Mouse (Mus musculus): Measurements from ENCODE around the gene Gm20388. TPM values are rescaled to one million over a fixed set of nuclear protein-coding genes. Genes with fewer than 3 reads are reported as not detected.

Gene Gm20388
- polyA plus RNA-seq, 1 experiment = 49.7 TPM

DNA sequence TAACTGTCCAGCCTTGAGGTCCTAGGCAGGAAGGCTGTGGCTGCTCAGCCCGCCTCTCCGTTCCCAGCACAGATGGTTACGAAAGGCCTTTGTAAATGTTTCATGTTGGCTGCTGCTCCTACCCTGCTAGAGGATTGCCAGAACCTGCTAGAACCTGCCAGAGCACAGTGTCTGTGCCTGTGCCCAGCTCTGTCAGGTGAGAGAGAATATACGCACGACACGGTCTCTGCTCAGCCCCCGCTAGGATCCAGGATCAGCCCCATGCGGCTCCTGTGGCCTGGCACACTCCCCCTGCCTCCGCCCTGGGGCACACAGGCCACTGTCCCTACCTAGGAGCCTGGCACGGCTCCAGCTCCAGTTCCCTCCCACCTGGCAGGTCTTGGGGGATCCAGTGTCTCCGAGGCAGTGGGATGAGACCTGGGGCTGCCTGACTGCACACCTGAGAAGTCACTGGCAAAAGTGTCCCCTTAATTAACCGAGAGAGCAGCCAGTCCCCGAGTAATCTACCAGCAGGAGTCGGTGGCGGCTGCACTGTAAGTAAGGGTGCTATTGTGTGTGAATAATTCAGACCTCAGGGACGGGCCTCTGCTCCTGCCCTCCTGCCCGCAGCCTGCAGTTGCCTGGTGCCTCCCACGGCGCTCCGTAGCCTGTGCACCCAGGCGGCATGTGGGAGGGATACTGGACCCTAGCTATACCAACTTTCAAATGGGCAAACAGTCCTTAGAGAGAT lies 527.2 kb downstream of the Gm20388 start:
- H3K4me1 ChIP-seq (ENCODE audit: control insufficient read depth, insufficient read depth, low read length) = peaks cover 8% of the 10 kb centered on the region; the same call in 1 of the 2 replicates
- H3K36me3 ChIP-seq (ENCODE audit: control insufficient read depth, insufficient read depth, low read length) = no peaks in the 10 kb centered on the region
- WGBS = 44% methylated on average over 21 of the region's 21 CpGs
- H3K27ac ChIP-seq (ENCODE audit: insufficient read depth, low read depth, low read length) = no peak overlapping the region
- no peak for TF ChIP-seq CTCF (conservative IDR thresholded peaks at IDR 0.05; ENCODE audit: insufficient read depth, insufficient read length, low read depth, low read length)
- no peak for TF ChIP-seq POLR2A (IDR thresholded peaks at IDR 0.05; ENCODE audit: low read depth, low read length)
- H3K27me3 ChIP-seq (replicated peaks; ENCODE audit: control insufficient read depth, insufficient read depth, low read length) = no peaks in the 10 kb centered on the region
- peak; percentile 86 for DNase-seq
- H3K4me3 ChIP-seq (ENCODE audit: insufficient read depth, low read depth, low read length) = no peak overlapping the region

DNA sequence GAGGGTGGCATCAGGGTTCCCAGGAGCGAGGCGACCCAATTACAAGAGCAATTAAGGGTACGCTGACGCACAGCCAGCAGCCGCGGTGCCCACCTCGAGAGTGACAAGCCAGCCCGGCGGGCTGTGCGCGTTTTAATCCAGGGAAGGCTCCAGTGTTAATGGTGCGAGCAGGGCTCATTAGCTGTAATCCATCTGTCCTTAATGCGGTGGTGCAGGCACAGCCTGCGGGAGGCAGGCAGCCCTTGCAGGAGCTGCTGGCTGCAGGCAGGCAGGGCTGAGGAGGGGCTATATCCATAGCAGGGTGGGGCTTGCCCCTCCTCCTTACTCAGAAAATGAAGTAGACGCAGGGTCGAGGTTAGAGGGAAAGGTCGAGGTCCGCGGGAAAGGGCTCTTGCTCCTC lies 528.7 kb downstream of the Gm20388 start:
- TF ChIP-seq CTCF (conservative IDR thresholded peaks at IDR 0.05; ENCODE audit: insufficient read depth, insufficient read length, low read depth, low read length) = no peak
- no peak for TF ChIP-seq POLR2A (IDR thresholded peaks at IDR 0.05; ENCODE audit: low read depth, low read length)
- peaks cover 8% of the 10 kb centered on the region; the same call in 1 of the 2 replicates for H3K4me1 ChIP-seq (ENCODE audit: control insufficient read depth, insufficient read depth, low read length)
- no peak overlapping the region for H3K4me3 ChIP-seq (ENCODE audit: insufficient read depth, low read depth, low read length)
- DNase-seq = no peak
- H3K27ac ChIP-seq (ENCODE audit: insufficient read depth, low read depth, low read length) = no peak overlapping the region
- no peaks in the 10 kb centered on the region for H3K27me3 ChIP-seq (replicated peaks; ENCODE audit: control insufficient read depth, insufficient read depth, low read length)
- 53% methylated on average over 19 of the region's 19 CpGs for WGBS
- no peaks in the 10 kb centered on the region for H3K36me3 ChIP-seq (ENCODE audit: control insufficient read depth, insufficient read depth, low read length)

DNA sequence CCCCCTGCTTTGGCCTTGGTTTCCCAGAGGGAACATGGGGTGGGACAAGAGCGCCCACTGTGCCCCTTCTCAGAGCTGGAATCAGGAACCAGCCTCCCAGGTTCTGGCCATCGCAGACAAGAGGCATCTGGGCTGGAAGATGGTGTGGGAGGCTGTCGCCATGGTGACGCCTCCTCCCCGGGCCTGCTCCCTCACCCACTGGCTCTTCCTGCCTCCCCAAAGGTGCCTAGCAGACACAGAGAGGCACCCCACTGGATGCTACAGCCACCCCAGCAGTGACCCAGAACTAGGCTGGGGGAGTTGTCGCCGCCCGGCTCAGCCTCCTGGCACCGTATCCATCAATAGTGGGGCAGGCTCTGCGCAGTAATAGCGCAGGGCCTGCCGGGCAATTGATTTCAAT lies 530.1 kb downstream of the Gm20388 start:
- no peak for TF ChIP-seq POLR2A (IDR thresholded peaks at IDR 0.05; ENCODE audit: low read depth, low read length)
- TF ChIP-seq CTCF (conservative IDR thresholded peaks at IDR 0.05; ENCODE audit: insufficient read depth, insufficient read length, low read depth, low read length) = no peak
- H3K27me3 ChIP-seq (replicated peaks; ENCODE audit: control insufficient read depth, insufficient read depth, low read length) = no peaks in the 10 kb centered on the region
- 79% methylated on average over 12 of the region's 12 CpGs for WGBS
- no peaks in the 10 kb centered on the region for H3K36me3 ChIP-seq (ENCODE audit: control insufficient read depth, insufficient read depth, low read length)
- no peak overlapping the region for H3K27ac ChIP-seq (ENCODE audit: insufficient read depth, low read depth, low read length)
- no peak for DNase-seq
- no peak overlapping the region for H3K4me3 ChIP-seq (ENCODE audit: insufficient read depth, low read depth, low read length)
- peaks cover 8% of the 10 kb centered on the region; the same call in 1 of the 2 replicates for H3K4me1 ChIP-seq (ENCODE audit: control insufficient read depth, insufficient read depth, low read length)

DNA sequence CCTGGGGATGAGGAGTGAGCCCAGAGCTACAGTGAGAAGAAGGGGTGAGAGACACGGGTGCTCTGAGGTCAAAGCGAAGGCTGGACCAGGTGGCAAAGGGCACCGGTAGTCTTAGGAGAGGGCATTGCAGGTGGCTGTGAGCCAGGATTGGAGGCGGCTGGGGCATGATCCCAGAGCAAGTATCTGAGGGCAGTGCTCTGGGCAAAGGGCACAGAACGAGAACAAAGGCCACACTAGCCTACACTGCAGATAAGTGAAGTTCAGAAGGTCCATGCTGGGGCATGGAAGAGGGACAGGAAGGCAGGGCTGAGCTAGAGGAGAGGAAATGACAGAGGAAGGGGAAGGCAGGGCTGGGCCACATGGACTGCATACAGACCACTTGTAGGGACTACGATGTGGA lies 531.0 kb downstream of the Gm20388 start:
- DNase-seq = peak; percentile 87
- H3K27ac ChIP-seq (ENCODE audit: insufficient read depth, low read depth, low read length) = no peak overlapping the region
- H3K27me3 ChIP-seq (replicated peaks; ENCODE audit: control insufficient read depth, insufficient read depth, low read length) = no peaks in the 10 kb centered on the region
- H3K4me3 ChIP-seq (ENCODE audit: insufficient read depth, low read depth, low read length) = no peak overlapping the region
- 45% methylated on average over 6 of the region's 6 CpGs for WGBS
- no peak for TF ChIP-seq POLR2A (IDR thresholded peaks at IDR 0.05; ENCODE audit: low read depth, low read length)
- TF ChIP-seq CTCF (conservative IDR thresholded peaks at IDR 0.05; ENCODE audit: insufficient read depth, insufficient read length, low read depth, low read length) = no peak
- peaks cover 8% of the 10 kb centered on the region; the same call in 1 of the 2 replicates for H3K4me1 ChIP-seq (ENCODE audit: control insufficient read depth, insufficient read depth, low read length)
- H3K36me3 ChIP-seq (ENCODE audit: control insufficient read depth, insufficient read depth, low read length) = no peaks in the 10 kb centered on the region

DNA sequence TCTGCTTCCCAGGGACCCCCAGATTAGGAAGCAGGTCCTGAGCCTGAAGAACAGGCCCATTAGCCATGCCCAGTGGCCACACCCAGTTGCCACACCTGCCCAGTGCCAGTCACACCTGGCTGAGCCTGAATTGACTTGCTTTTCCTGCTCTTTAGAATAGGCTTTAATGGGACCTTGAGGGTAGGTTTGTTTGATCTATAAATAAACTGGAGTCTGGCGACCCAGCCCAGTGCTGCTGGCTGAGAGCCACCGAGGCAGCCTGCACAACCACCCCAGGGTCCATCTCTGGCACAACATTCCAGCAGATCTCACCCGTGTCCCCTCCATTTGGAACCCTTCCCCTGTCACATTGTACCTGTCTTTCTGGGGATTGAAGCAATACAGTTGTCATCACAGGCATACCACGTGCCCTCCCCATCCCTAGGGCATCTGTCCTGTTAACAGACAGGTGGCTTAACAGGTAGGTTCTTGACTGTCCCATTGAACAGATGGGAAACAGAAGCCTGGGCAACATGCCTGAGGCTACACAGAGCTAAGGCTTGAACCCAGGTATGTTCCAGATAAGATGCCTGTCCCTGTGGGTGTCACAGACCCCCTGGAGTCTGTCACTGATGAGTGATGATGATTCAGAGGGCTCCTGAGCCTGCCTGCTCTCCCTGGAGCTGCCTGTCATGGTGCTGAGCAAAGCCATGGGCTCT lies 531.8 kb downstream of the Gm20388 start:
- Histone ChIP-seq H3K36me3 (ENCODE audit: control insufficient read depth, insufficient read depth, low read length) (no peaks in the 10 kb centered on the region), H3K4me1 (ENCODE audit: control insufficient read depth, insufficient read depth, low read length) (peaks cover 5% of the 10 kb centered on the region; the same call in 1 of the 2 replicates), H3K4me3 (ENCODE audit: insufficient read depth, low read depth, low read length) (no peak overlapping the region), H3K27me3 (replicated peaks; ENCODE audit: control insufficient read depth, insufficient read depth, low read length) (no peaks in the 10 kb centered on the region), H3K27ac (ENCODE audit: insufficient read depth, low read depth, low read length) (no peak overlapping the region)
- 33% methylated on average over 4 of the region's 4 CpGs for WGBS
- peak; percentile 61 for DNase-seq
- TF ChIP-seq CTCF (conservative IDR thresholded peaks at IDR 0.05; ENCODE audit: insufficient read depth, insufficient read length, low read depth, low read length) (no peak), POLR2A (IDR thresholded peaks at IDR 0.05; ENCODE audit: low read depth, low read length) (no peak)

DNA sequence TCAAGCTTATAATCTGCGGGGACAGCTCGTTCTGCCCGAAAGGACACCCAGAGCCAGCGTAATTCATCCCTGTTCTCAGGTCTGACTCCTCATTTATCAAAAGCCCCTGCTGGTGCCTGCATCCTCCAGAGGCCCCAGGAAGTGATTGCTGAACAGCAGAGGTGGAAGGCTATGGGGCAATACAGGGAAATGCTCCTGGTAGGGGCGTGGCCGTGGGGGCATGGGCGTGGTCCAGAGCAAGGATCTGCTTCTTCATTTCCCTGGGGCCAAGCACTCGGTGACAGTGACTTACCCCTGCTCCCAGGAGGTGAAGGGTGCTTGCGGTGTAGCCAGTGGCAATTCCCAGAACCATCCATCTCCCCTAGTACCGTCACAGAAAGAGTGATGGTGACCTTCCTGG lies 534.6 kb downstream of the Gm20388 start:
- Histone ChIP-seq H3K27ac (ENCODE audit: insufficient read depth, low read depth, low read length) (no peak overlapping the region), H3K4me3 (ENCODE audit: insufficient read depth, low read depth, low read length) (no peak overlapping the region), H3K27me3 (replicated peaks; ENCODE audit: control insufficient read depth, insufficient read depth, low read length) (no peaks in the 10 kb centered on the region), H3K36me3 (ENCODE audit: control insufficient read depth, insufficient read depth, low read length) (no peaks in the 10 kb centered on the region), H3K4me1 (ENCODE audit: control insufficient read depth, insufficient read depth, low read length) (peaks cover 5% of the 10 kb centered on the region; the same call in 1 of the 2 replicates)
- 70% methylated on average over 10 of the region's 10 CpGs for WGBS
- TF ChIP-seq POLR2A (IDR thresholded peaks at IDR 0.05; ENCODE audit: low read depth, low read length) = no peak
- no peak for TF ChIP-seq CTCF (conservative IDR thresholded peaks at IDR 0.05; ENCODE audit: insufficient read depth, insufficient read length, low read depth, low read length)
- DNase-seq = no peak

DNA sequence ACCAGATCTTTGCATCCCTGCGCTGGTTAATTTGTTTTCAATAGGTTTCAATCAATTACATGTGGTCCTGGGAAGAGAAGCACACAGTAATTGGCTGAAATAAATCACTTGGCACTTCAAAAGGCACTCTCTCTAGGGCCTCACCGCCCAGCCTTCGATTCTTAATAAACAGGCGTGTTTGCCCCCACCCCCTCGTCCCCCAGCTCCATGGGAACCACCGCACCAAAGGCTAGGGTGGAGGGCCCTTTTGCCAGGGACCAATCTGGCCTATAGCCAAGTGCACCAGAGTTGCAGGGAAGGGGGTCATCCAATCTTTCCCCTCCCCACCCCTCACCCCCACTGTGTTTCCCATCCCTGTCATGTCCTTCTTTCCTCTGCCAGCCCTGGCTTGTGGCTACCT lies 537.5 kb downstream of the Gm20388 start:
- Histone ChIP-seq H3K4me1 (ENCODE audit: control insufficient read depth, insufficient read depth, low read length) (no peaks in the 10 kb centered on the region), H3K27ac (ENCODE audit: insufficient read depth, low read depth, low read length) (no peak overlapping the region), H3K27me3 (replicated peaks; ENCODE audit: control insufficient read depth, insufficient read depth, low read length) (no peaks in the 10 kb centered on the region), H3K36me3 (ENCODE audit: control insufficient read depth, insufficient read depth, low read length) (no peaks in the 10 kb centered on the region), H3K4me3 (ENCODE audit: insufficient read depth, low read depth, low read length) (no peak overlapping the region)
- no peak for DNase-seq
- 94% methylated on average over 6 of the region's 6 CpGs for WGBS
- no peak for TF ChIP-seq POLR2A (IDR thresholded peaks at IDR 0.05; ENCODE audit: low read depth, low read length)
- TF ChIP-seq CTCF (conservative IDR thresholded peaks at IDR 0.05; ENCODE audit: insufficient read depth, insufficient read length, low read depth, low read length) = no peak

Data from kidney, adult 2 months (tissue).